8 mouse cellular contexts compared by ENCODE assay signal in the genomic region with DNA sequence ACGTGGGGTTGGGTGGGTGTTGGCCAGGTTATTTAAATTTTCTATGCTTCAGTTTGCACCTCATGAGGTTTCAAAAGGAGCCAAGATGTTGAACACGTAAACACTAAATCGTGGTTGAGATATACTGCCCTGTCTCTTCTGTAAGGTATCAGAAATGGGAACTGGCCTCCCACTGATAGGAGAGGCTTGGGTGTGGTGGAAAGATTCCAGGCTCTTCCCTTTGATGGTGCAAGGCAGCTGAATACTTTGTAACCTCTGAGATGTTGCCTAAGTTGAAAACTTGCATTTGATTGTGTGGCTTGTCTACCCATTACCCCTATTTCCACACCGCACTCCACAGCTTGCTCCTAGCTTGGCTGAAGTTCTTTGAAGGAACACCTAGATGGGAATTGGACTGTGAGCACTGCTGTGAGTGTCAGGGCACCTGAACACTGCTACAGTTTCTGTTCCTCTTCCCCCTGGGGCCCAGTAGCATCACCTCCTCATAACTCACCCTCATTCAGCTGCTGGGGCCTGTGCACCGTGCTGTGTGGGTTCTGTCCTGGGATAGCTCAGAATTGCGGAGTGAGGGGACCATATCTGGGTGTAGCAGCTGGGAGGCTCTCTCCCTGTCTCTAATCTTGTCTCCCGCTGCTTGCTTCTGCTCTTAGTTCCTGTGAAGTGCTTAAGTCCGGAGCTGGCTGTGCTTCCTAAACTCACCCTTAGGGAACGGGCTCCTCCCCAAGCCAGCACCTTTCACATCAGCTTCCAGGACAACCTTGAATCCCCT. TPM values are rescaled to one million over a fixed set of nuclear protein-coding genes. Genes with fewer than 3 reads are reported as not detected.
DNase-seq lines count a peak whose midpoint lies in the region; ATAC-seq and TF ChIP-seq lines count a peak whose summit lies in the region.

No protein-coding gene starts in this region.

- no peak overlapping the region; the same call in 1 of the 2 replicates for H3K4me3 ChIP-seq in kidney, postnatal 0 days (replicated peaks; ENCODE audit: low read depth, low read length)
- peak overlapping the region; percentile 80 for H3K4me3 ChIP-seq in limb, embryonic 13.5 days
- H3K4me3 ChIP-seq in olfactory bulb, adult 2 months (ENCODE audit: insufficient read depth, low read depth, low read length) = peak overlapping the region; percentile 13; the same call in 1 of the 2 replicates

- no peak overlapping the region for H3K27ac ChIP-seq in kidney, postnatal 0 days
- no peak overlapping the region for H3K27ac ChIP-seq in limb, embryonic 13.5 days
- no peak overlapping the region for H3K27ac ChIP-seq in olfactory bulb, adult 2 months (ENCODE audit: insufficient read depth, low read depth, low read length)

- 44% methylated on average over 9 of the region's 9 CpGs for WGBS in kidney, postnatal 0 days
- 48% methylated on average over 9 of the region's 9 CpGs for WGBS in limb, embryonic 13.5 days
- WGBS in olfactory bulb, adult 2 months = 71% methylated on average over 9 of the region's 9 CpGs

- H3K27me3 ChIP-seq in kidney, postnatal 0 days (ENCODE audit: insufficient read depth, low read length) = no peaks in the 10 kb centered on the region
- no peaks in the 10 kb centered on the region for H3K27me3 ChIP-seq in limb, embryonic 13.5 days

- ATAC-seq in kidney, postnatal 0 days (replicated peaks; ENCODE audit: low FRiP score, low read depth) = no peak
- ATAC-seq in erythroblast, adult 5-6 weeks (replicated peaks; ENCODE audit: low FRiP score, poor library complexity, severe bottlenecking) = peak; percentile 58
- ATAC-seq in limb, embryonic 13.5 days (ENCODE audit: low FRiP score, low read depth) = no peak
- no peak for ATAC-seq in monocyte, adult 5-6 weeks (replicated peaks; ENCODE audit: insufficient number of reproducible peaks, low FRiP score, low TSS enrichment, poor library complexity, severe bottlenecking)

- peaks cover 22% of the 10 kb centered on the region for H3K4me1 ChIP-seq in kidney, postnatal 0 days (replicated peaks; ENCODE audit: insufficient read depth, low read length)
- peaks cover 44% of the 10 kb centered on the region for H3K4me1 ChIP-seq in limb, embryonic 13.5 days
- peaks cover 17% of the 10 kb centered on the region for H3K4me1 ChIP-seq in olfactory bulb, adult 2 months (ENCODE audit: control insufficient read depth, insufficient read depth, low read length)

- TF ChIP-seq POLR2A in olfactory bulb, adult 2 months (IDR thresholded peaks at IDR 0.05; ENCODE audit: insufficient read depth, low read depth, low read length) = no peak

- peak overlapping the region; percentile 66 for H3K4me2 ChIP-seq in kidney, postnatal 0 days (ENCODE audit: low read length)
- peak overlapping the region; percentile 80 for H3K4me2 ChIP-seq in limb, embryonic 13.5 days (replicated peaks)

- DNase-seq in kidney, postnatal 0 days (ENCODE audit: low spot score) = no peak
- DNase-seq in kidney, postnatal 10 days = no peak
- DNase-seq in thymus, postnatal 14 days = no peak
- DNase-seq in layer of hippocampus, postnatal 14 days (ENCODE audit: low spot score in 2 of 2) = no peak

- H3K9ac ChIP-seq in kidney, postnatal 0 days (ENCODE audit: low read depth, low read length) = no peak overlapping the region; the same call in 1 of the 2 replicates
- H3K9ac ChIP-seq in limb, embryonic 13.5 days = peak overlapping the region; percentile 89

- TF ChIP-seq CTCF in kidney, postnatal 0 days (IDR thresholded peaks at IDR 0.05; ENCODE audit: low read depth) = no peak
- TF ChIP-seq CTCF in olfactory bulb, adult 2 months (IDR thresholded peaks at IDR 0.05; ENCODE audit: insufficient read depth, low read depth, low read length) = no peak

- H3K9me3 ChIP-seq in kidney, postnatal 0 days (replicated peaks; ENCODE audit: low read length) = no peaks in the 10 kb centered on the region
- no peaks in the 10 kb centered on the region for H3K9me3 ChIP-seq in limb, embryonic 13.5 days

- 0 out of 2 replicates have a peak, but pooled peaks cover 2% of the 10 kb centered on the region for H3K36me3 ChIP-seq in kidney, postnatal 0 days (ENCODE audit: insufficient read depth, low read length)
- 0 out of 2 replicates have a peak, but pooled peaks cover 3% of the 10 kb centered on the region for H3K36me3 ChIP-seq in limb, embryonic 13.5 days

RNA-seq across cellular contexts. Expression of a gene that starts 53.6 kb away (rescaled TPM):
- 0.19 and 0.30 TPM in 2 replicates for polyA plus RNA-seq in kidney, postnatal 0 days (2015; fragmentation: Nextera tagmentation; extraction: Ambion mirVana)
- total RNA-seq in erythroblast, adult 5-6 weeks (2015; ENCODE audit: low replicate concordance) = not detected in 2 replicates
- not detected in 2 replicates for total RNA-seq in erythroblast, adult 5-6 weeks (2017; ENCODE audit: low replicate concordance)
- 0.19 and 0.28 TPM in 2 replicates for polyA plus RNA-seq in limb, embryonic 13.5 days (2015; fragmentation: Nextera tagmentation; extraction: Ambion mirVana)
- polyA plus RNA-seq in olfactory bulb, adult 2 months (2012; ENCODE audit: insufficient read depth, insufficient read length, low replicate concordance, missing spikeins) = not detected in 2 replicates
- 10 to 100 TPM in 1 of 2 experiments, 1 to 10 TPM in 1; 2.6 to 11.9 TPM for total RNA-seq in layer of hippocampus, postnatal 14 days (2021)
- not detected in 3 replicates for total RNA-seq in monocyte, adult 5-6 weeks (2017)
